Mouse (Mus musculus) intestine, embryonic 15.5 days (tissue): ENCODE data around the gene Zranb1. TPM values are rescaled to one million over a fixed set of nuclear protein-coding genes. Genes with fewer than 3 reads are reported as not detected.

Experiments
- ATAC-seq: fragments of 200-750 bp; cut with Nextera tagmentation; 2 replicates; pipeline ENCODE4 v1.8.0; 2017; ENCODE audit warnings: moderate TSS enrichment, moderate library complexity
- H3K27ac ChIP-seq: fragments of 300-500 bp; sonication (generic); 2 replicates; pipeline ENCODE4 v1.5.1; 2015; ENCODE audit warnings: mild to moderate bottlenecking, inconsistent platforms
- H3K27me3 ChIP-seq: fragments of 300-500 bp; sonication (generic); replicated peaks from 2 replicates; pipeline ENCODE4 v1.6.1; 2015; ENCODE audit warnings: inconsistent platforms
- H3K36me3 ChIP-seq: fragments of 300-500 bp; sonication (generic); 2 replicates; pipeline ENCODE4 v1.6.1; 2015; ENCODE audit warnings: inconsistent platforms
- H3K4me1 ChIP-seq: fragments of 300-500 bp; sonication (generic); replicated peaks from 2 replicates; pipeline ENCODE4 v1.6.1; 2015; ENCODE audit warnings: inconsistent platforms
- H3K4me2 ChIP-seq: fragments of 300-500 bp; sonication (generic); replicated peaks from 2 replicates; pipeline ENCODE4 v1.6.1; 2015; ENCODE audit warnings: mild to moderate bottlenecking, inconsistent platforms
- H3K4me3 ChIP-seq: fragments of 300-500 bp; sonication (generic); replicated peaks from 2 replicates; pipeline ENCODE4 v1.5.1; 2015; ENCODE audit warnings: inconsistent platforms
- H3K9ac ChIP-seq: fragments of 300-500 bp; sonication (generic); 2 replicates; pipeline ENCODE4 v1.6.1; 2015; ENCODE audit warnings: inconsistent platforms
- H3K9me3 ChIP-seq: fragments of 300-500 bp; sonication (generic); 2 replicates; pipeline ENCODE4 v1.6.1; 2016; ENCODE audit warnings: inconsistent platforms
- WGBS: fragments of 180-500 bp; shearing (Covaris S2); methylation state at CpG from one replicate; pipeline ENCODE4 v1.1.7; 2015; 5-methylcytosine and 5-hydroxymethylcytosine counted together
- polyA plus RNA-seq: library from polyadenylated mRNA; unstranded; fragments of >200 nt; fragmentation: Nextera tagmentation; extraction: Ambion mirVana; gene quantifications from 2 replicates; pipeline ENCODE4 v1.2.1, GENCODE M21; 2015

Gene Zranb1
- polyA plus RNA-seq, 1 experiment from 2014 or later = 10.6 TPM

GRCm38 (mm10) chr7:132894841-132895555 lies 35.9 kb upstream of the Zranb1 start:
- ATAC-seq = no peak
- no peak overlapping the region for H3K4me2 ChIP-seq

GRCm38 (mm10) chr7:132896206-132896815 lies 34.6 kb upstream of the Zranb1 start:
- Histone ChIP-seq H3K4me3 (no peak overlapping the region), H3K4me2 (no peak overlapping the region), H3K9me3 (no peaks in the 10 kb centered on the region), H3K27ac (no peak overlapping the region), H3K4me1 (peaks cover 3% of the 10 kb centered on the region; the same call in 1 of the 2 replicates), H3K9ac (no peak overlapping the region), H3K27me3 (no peaks in the 10 kb centered on the region), H3K36me3 (no peaks in the 10 kb centered on the region)
- no peak for ATAC-seq
- WGBS = 88% methylated on average over 9 of the region's 9 CpGs

More at GRCm38 (mm10) chr7:132894841-132895555, 35.9 kb upstream of the Zranb1 start:
- 64% methylated on average over 7 of the region's 7 CpGs for WGBS
- Histone ChIP-seq H3K9me3 (no peaks in the 10 kb centered on the region), H3K27me3 (no peaks in the 10 kb centered on the region), H3K9ac (no peak overlapping the region), H3K4me1 (no peaks in the 10 kb centered on the region), H3K36me3 (no peaks in the 10 kb centered on the region), H3K4me3 (no peak overlapping the region), H3K27ac (no peak overlapping the region)

GRCm38 (mm10) chr7:132897258-132897657 lies 33.7 kb upstream of the Zranb1 start:
- H3K9ac ChIP-seq = no peak overlapping the region
- WGBS = 83% methylated on average over 10 of the region's 10 CpGs
- no peaks in the 10 kb centered on the region for H3K9me3 ChIP-seq
- H3K36me3 ChIP-seq = no peaks in the 10 kb centered on the region
- H3K27me3 ChIP-seq = no peaks in the 10 kb centered on the region
- no peak overlapping the region for H3K27ac ChIP-seq
- no peak for ATAC-seq
- H3K4me1 ChIP-seq = peaks cover 3% of the 10 kb centered on the region; the same call in 1 of the 2 replicates
- H3K4me3 ChIP-seq = no peak overlapping the region
- no peak overlapping the region for H3K4me2 ChIP-seq

GRCm38 (mm10) chr7:132898234-132898633 lies 32.7 kb upstream of the Zranb1 start:
- Histone ChIP-seq H3K36me3 (no peaks in the 10 kb centered on the region), H3K4me3 (no peak overlapping the region), H3K9me3 (no peaks in the 10 kb centered on the region), H3K27ac (no peak overlapping the region), H3K27me3 (no peaks in the 10 kb centered on the region), H3K4me1 (peaks cover 3% of the 10 kb centered on the region; the same call in 1 of the 2 replicates), H3K9ac (no peak overlapping the region), H3K4me2 (no peak overlapping the region)
- 83% methylated on average over 2 of the region's 2 CpGs for WGBS
- no peak for ATAC-seq

GRCm38 (mm10) chr7:132900826-132901531 lies 30.0 kb upstream of the Zranb1 start:
- H3K9ac ChIP-seq = no peak overlapping the region
- 54% methylated on average over 2 of the region's 2 CpGs for WGBS
- H3K27ac ChIP-seq = no peak overlapping the region
- no peaks in the 10 kb centered on the region for H3K36me3 ChIP-seq
- H3K4me3 ChIP-seq = no peak overlapping the region
- ATAC-seq = peak; percentile 59
- no peaks in the 10 kb centered on the region for H3K27me3 ChIP-seq
- no peaks in the 10 kb centered on the region for H3K9me3 ChIP-seq
- peaks cover 3% of the 10 kb centered on the region; the same call in 1 of the 2 replicates for H3K4me1 ChIP-seq
- H3K4me2 ChIP-seq = no peak overlapping the region

GRCm38 (mm10) chr7:132903796-132904195 lies 27.1 kb upstream of the Zranb1 start:
- no peak for ATAC-seq
- no peaks in the 10 kb centered on the region for H3K9me3 ChIP-seq
- H3K4me3 ChIP-seq = no peak overlapping the region
- H3K27ac ChIP-seq = no peak overlapping the region
- H3K27me3 ChIP-seq = no peaks in the 10 kb centered on the region
- 69% methylated on average over 3 of the region's 3 CpGs for WGBS
- H3K4me1 ChIP-seq = peaks cover 3% of the 10 kb centered on the region; the same call in 1 of the 2 replicates
- no peaks in the 10 kb centered on the region for H3K36me3 ChIP-seq
- H3K4me2 ChIP-seq = no peak overlapping the region
- no peak overlapping the region for H3K9ac ChIP-seq

GRCm38 (mm10) chr7:132921971-132922370 lies 9.0 kb upstream of the Zranb1 start:
- Histone ChIP-seq H3K9ac (no peak overlapping the region), H3K36me3 (no peaks in the 10 kb centered on the region), H3K27me3 (no peaks in the 10 kb centered on the region), H3K9me3 (no peaks in the 10 kb centered on the region), H3K4me2 (no peak overlapping the region), H3K4me1 (no peaks in the 10 kb centered on the region), H3K4me3 (no peak overlapping the region), H3K27ac (no peak overlapping the region)
- 51% methylated on average over 3 of the region's 3 CpGs for WGBS
- ATAC-seq = no peak

- WGBS = 68% methylated on average over 2 of the region's 2 CpGs
- Histone ChIP-seq H3K4me2 (no peak overlapping the region), H3K27ac (no peak overlapping the region), H3K9ac (no peak overlapping the region), H3K4me3 (no peak overlapping the region), H3K36me3 (no peaks in the 10 kb centered on the region), H3K27me3 (no peaks in the 10 kb centered on the region), H3K9me3 (no peaks in the 10 kb centered on the region), H3K4me1 (no peaks in the 10 kb centered on the region)
- ATAC-seq = peak; percentile 87
These were observed 5.7 kb upstream of the Zranb1 start for GRCm38 (mm10) chr7:132925227-132925626.

GRCm38 (mm10) chr7:132927201-132927600 lies 3.7 kb upstream of the Zranb1 start:
- H3K4me1 ChIP-seq = no peaks in the 10 kb centered on the region
- H3K4me2 ChIP-seq = no peak overlapping the region
- no peak overlapping the region for H3K9ac ChIP-seq
- H3K27ac ChIP-seq = no peak overlapping the region
- no peak overlapping the region for H3K4me3 ChIP-seq
- ATAC-seq = no peak
- 55% methylated on average over 3 of the region's 3 CpGs for WGBS
- no peaks in the 10 kb centered on the region for H3K27me3 ChIP-seq
- H3K36me3 ChIP-seq = no peaks in the 10 kb centered on the region
- H3K9me3 ChIP-seq = no peaks in the 10 kb centered on the region

GRCm38 (mm10) chr7:132930055-132930454 lies 887 bp upstream of the Zranb1 start:
- Histone ChIP-seq H3K9ac (0 out of 2 replicates have a peak overlapping the region, but pooled peaks have one; percentile 96), H3K36me3 (no peaks in the 10 kb centered on the region), H3K27ac (no peak overlapping the region), H3K9me3 (no peaks in the 10 kb centered on the region), H3K4me2 (peak overlapping the region; percentile 62), H3K27me3 (no peaks in the 10 kb centered on the region), H3K4me1 (no peaks in the 10 kb centered on the region), H3K4me3 (peak overlapping the region; percentile 96)
- ATAC-seq = no peak
- WGBS = 81% methylated on average over 5 of the region's 5 CpGs

- Histone ChIP-seq H3K4me2 (peak overlapping the region; percentile 66), H3K9me3 (no peaks in the 10 kb centered on the region), H3K36me3 (no peaks in the 10 kb centered on the region), H3K27ac (peak overlapping the region; percentile 99), H3K4me1 (no peaks in the 10 kb centered on the region), H3K4me3 (peak overlapping the region; percentile 96), H3K27me3 (no peaks in the 10 kb centered on the region), H3K9ac (peak overlapping the region; percentile 96)
- ATAC-seq = no peak
- under 1% methylated on average over 47 of the region's 55 CpGs for WGBS
These were observed 814 bp downstream of the Zranb1 start for GRCm38 (mm10) chr7:132931560-132932351.

- no peaks in the 10 kb centered on the region for H3K9me3 ChIP-seq
- H3K9ac ChIP-seq = no peak overlapping the region
- ATAC-seq = no peak
- no peaks in the 10 kb centered on the region for H3K36me3 ChIP-seq
- H3K27me3 ChIP-seq = no peaks in the 10 kb centered on the region
- H3K4me3 ChIP-seq = no peak overlapping the region
- H3K4me2 ChIP-seq = no peak overlapping the region
- WGBS = 76% methylated on average over 1 of the region's 1 CpGs
- no peaks in the 10 kb centered on the region for H3K4me1 ChIP-seq
- no peak overlapping the region for H3K27ac ChIP-seq
These were observed 2.4 kb downstream of the Zranb1 start for GRCm38 (mm10) chr7:132933331-132933730.
